Mouse (Mus musculus) limb, embryonic 15.5 days (tissue): ENCODE data around the gene Scn1a. TPM values are rescaled to one million over a fixed set of nuclear protein-coding genes. Genes with fewer than 3 reads are reported as not detected.

ENCODE experiments used
- ATAC-seq: fragments of 200-750 bp; cut with Nextera tagmentation; 2 replicates; pipeline ENCODE4 v1.8.0; 2017; ENCODE audit warnings: low read depth, moderate TSS enrichment; ENCODE audit not compliant: insufficient number of reproducible peaks, low FRiP score, low TSS enrichment
- H3K27ac ChIP-seq: fragments of 300-500 bp; sonication (generic); 2 replicates; pipeline ENCODE4 v1.5.1; 2015; ENCODE audit warnings: moderate library complexity, mild to moderate bottlenecking, inconsistent platforms
- H3K27me3 ChIP-seq: fragments of 300-500 bp; sonication (generic); 2 replicates; pipeline ENCODE4 v1.6.1; 2015; ENCODE audit warnings: inconsistent platforms
- H3K36me3 ChIP-seq: fragments of 300-500 bp; sonication (generic); 2 replicates; pipeline ENCODE4 v1.6.1; 2015; ENCODE audit warnings: inconsistent platforms
- H3K4me1 ChIP-seq: fragments of 300-500 bp; sonication (generic); 2 replicates; pipeline ENCODE4 v1.6.1; 2015; ENCODE audit warnings: inconsistent platforms
- H3K4me2 ChIP-seq: fragments of 300-500 bp; sonication (generic); 2 replicates; pipeline ENCODE4 v1.6.1; 2015; ENCODE audit warnings: mild to moderate bottlenecking, inconsistent platforms
- H3K4me3 ChIP-seq: fragments of 300-500 bp; sonication (generic); 2 replicates; pipeline ENCODE4 v1.5.1; 2015; ENCODE audit warnings: mild to moderate bottlenecking, inconsistent platforms
- H3K9ac ChIP-seq: fragments of 300-500 bp; sonication (generic); 2 replicates; pipeline ENCODE4 v1.6.1; 2015; ENCODE audit warnings: inconsistent platforms
- H3K9me3 ChIP-seq: fragments of 300-500 bp; sonication (generic); 2 replicates; pipeline ENCODE4 v1.6.1; 2016; ENCODE audit warnings: inconsistent platforms
- WGBS: fragments of 180-500 bp; shearing (Covaris S2); methylation state at CpG from one replicate; pipeline ENCODE4 v1.1.7; 2015; 5-methylcytosine and 5-hydroxymethylcytosine counted together
- polyA plus RNA-seq: library from polyadenylated mRNA; unstranded; fragments of >200 nt; fragmentation: Nextera tagmentation; extraction: Ambion mirVana; gene quantifications from 2 replicates; pipeline ENCODE4 v1.2.1, GENCODE M21; 2015

Gene Scn1a
- polyA plus RNA-seq, 1 experiment from 2014 or later = 1.0 TPM

- Histone ChIP-seq H3K4me1 (no peaks in the 10 kb centered on the region), H3K36me3 (peaks cover 21% of the 10 kb centered on the region), H3K9ac (no peak overlapping the region), H3K4me3 (no peak overlapping the region), H3K9me3 (no peaks in the 10 kb centered on the region), H3K4me2 (no peak overlapping the region), H3K27ac (no peak overlapping the region), H3K27me3 (no peaks in the 10 kb centered on the region)
- ATAC-seq = no peak
- WGBS = 85% methylated on average over 5 of the region's 5 CpGs
Observed at GRCm38 (mm10) chr2:66238886-66239285, 201.8 kb downstream of the Scn1a start.

- Histone ChIP-seq H3K36me3 (peaks cover 23% of the 10 kb centered on the region), H3K27me3 (no peaks in the 10 kb centered on the region), H3K27ac (no peak overlapping the region), H3K9me3 (no peaks in the 10 kb centered on the region), H3K4me2 (no peak overlapping the region), H3K4me1 (no peaks in the 10 kb centered on the region), H3K9ac (no peak overlapping the region), H3K4me3 (no peak overlapping the region)
- no peak for ATAC-seq
- 74% methylated on average over 7 of the region's 7 CpGs for WGBS
Observed at GRCm38 (mm10) chr2:66220954-66221353, 219.7 kb downstream of the Scn1a start.

Other genes with a start within 250 kb of the Scn1a start
- 10.1 and 12.5 TPM in 2 replicates for gene Ttc21b, start 184.2 kb downstream of the Scn1a start, polyA plus RNA-seq
- 0.31 and 0.36 TPM in 2 replicates for gene Scn9a, start 194.1 kb upstream of the Scn1a start, polyA plus RNA-seq